Mouse (Mus musculus) fibroblast of lung, adult 2 months (primary cell): Measurements from ENCODE around the gene Mab21l2.

Experiments
- DNase-seq: peaks from one replicate; pipeline ENCODE4 v3.0.0-alpha.2; 2011; ENCODE audit warnings: low read depth

Mab21l2 gene

DNA sequence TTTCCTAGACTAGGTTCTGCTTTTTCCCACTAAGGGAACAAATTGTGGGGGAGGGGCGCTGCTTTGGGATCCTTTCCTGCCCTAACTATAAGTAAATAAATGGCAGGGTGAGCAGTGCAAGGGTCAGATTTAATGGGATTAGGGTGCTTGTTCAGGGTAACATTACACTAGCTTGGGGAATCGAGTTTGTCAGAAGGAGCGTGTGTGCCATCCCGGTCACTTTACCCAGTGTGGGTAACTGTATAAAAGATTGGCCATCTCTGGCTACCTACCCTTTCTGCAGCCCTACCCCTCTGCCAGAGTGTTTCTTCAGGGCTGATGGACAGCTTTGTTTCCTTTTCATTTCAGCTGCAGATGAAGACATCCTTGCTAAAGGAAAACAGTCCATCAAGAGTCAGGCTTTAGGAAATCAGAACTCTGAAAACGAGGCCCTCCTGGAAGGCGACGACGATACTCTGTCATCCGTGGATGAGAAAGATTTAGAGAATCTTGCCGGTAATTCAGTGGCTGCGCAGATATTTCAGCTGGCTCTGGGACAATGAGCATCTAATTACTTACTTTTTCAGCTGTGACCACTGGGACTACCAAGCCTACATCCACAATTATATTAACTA lies 8.8 kb downstream of the Mab21l2 start:
- DNase-seq: no peak

DNA sequence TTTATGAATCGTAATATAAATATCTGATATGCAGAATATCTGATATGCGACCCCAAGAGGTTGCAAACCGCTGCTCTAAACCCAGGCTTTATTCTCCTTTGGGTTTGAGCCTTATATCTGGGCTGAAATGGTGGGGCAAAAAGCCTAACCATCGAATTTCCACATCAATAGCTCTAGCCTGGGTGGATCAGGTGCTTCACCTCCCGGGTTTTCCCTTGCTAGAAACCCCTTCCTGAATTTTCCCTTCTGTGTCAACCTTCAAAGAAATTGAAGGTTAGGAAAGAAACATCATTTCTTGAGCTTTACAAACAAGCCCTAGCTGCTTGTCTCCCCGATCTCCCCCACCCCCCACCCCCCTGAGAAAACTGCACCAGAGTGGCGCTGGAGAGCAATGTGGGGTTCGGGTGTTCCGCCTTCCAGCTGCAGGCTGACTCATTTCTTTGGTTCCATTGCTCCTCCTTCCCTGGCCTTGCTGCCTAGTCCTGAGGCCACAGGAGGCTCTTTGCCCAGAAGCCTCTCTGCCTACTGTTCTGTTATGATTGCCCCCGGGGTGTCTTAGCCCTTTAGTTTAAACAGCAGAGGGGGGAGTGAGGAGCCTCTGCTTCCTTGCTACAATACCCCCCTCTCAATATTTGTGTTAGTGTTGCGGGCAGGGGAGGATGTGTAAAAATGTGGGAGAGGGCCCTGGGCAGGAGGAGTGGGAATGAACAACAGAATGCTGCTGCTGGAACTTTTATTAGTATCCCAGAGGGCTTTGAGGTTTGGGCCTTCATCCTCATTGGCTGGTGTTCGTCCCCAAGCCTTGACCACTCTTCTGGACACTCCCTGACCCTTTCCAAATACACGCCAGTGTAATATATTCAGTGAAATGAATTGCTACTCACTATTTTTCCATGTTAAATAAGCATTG lies 9.5 kb downstream of the Mab21l2 start:
- peak; percentile 74 for DNase-seq

DNA sequence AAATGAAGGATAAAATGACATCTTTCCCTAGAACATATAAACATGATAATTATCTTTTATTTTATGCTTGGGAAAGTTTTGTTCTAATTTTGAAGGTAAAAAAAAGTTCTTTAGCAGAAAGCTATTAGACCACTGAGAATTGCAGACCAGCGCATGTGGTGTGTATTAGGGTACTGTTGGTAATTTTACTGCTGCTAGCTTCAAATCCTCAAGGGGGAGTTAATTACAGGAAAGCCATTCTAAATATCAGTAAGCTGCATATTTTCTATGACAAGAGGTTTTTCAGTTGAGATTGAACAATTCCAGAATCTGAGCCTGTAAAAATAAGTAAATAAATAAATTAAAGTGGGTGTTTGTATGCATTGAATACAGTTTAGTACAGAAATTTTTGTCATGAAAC lies 11.7 kb downstream of the Mab21l2 start:
- DNase-seq: no peak

DNA sequence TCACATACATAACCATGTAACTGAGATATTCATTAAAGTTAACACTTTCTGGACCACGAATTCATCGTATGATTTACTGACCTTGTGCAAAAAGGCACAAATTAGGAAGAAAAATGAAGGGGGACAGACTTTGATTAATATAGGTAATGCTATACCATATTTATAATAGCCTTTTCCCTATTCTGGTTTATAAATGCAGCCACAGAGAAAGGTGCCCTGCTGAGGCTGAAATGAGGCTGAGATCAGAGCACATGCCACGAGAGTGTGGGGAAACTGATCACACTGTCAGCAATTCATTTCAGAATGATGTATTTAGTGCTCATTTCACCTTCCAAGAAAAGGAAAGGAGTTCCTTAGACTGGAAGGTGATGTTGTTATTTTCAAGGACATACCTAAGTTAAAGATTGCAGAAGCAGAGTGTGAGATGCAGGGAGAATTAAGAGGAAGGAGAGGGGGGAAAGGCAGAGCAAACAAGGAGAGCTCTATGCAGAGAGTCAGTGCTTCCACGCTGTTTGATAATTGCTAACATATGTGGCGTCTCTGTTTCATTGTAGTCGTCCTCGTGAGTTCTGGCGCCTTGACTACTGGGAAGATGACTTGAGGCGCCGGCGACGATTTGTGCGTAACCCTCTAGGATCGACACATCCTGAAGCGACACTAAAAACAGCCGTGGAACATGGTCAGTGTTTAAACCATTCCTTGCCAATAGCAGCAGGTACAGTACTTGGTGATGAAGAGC lies 16.7 kb downstream of the Mab21l2 start:
- DNase-seq: no peak

DNA sequence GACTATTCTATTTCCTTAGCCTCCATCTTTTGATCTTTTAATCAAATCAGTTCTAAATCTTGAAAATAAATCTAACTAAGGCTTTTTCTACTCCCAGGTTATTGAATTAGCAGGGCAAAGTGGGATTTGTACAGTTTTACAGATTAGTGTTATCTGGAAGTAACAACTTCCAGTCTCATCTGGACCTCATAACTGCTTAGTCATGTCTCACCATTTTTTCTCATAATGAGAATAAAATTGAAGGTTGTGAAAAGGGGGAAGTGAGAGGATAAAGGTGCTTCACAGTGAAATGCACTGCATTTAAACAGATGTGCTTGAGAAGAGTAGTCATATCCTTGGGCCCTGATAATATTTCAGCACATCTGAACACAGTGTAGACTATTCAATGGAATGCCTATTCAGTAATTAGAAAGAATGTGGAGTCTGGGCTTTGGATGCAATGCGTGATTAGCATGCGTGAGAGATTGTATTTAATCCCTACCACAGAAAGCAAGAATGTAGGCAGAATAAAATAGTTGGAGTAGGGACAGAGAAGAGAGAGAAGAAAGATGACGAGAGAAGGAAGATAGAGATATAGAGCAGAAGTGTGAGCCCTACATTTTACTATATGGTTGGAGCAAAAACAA lies 25.4 kb downstream of the Mab21l2 start:
- no peak for DNase-seq

DNA sequence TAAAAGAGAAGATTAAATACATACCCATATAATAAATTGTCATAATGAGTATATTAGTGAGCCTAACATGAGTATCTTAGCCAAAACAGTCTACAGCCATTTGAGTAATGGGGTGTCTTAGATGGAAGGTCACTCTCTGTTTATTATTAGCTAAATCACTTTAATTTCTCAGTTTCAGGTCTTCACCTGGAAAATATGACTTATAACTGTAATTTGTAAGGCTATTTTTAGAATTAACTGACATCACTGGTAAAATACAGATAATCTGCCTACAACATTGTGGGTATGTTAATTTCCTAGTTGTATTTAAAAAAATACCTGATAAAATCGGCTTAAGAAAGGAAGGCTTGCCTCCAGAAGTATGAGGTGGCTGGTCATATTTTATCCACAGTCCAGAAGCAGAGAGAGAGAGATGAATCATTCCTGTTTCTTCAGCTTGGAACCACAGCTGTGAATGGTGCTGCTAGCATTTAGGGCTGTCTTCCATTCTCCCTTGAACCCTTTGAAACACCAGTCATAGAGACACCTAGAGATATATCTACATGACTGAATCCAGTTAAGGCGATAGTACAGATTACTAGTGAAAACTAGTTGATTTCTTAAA lies 29.8 kb downstream of the Mab21l2 start:
- no peak for DNase-seq

DNA sequence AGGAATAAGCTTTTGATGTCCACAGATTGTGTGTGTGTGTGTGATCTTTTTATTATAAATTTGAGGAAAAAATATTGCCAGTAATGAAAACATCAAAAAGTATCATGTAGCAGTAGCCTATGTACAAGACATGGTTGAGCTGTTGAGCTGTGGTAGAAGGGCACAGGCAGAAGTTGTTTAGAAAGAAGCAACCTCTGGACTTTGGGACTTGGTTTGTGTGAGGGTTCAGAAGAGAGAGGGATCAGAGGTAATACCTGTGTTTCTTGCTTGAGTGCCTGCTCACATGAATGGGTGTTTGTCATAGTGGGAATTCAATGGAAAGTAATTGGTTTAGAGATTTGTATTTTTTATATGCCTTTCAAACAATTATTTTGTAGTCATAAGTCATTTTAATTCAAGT lies 47.8 kb downstream of the Mab21l2 start:
- DNase-seq: no peak
